Mouse (Mus musculus): ENCODE data around the gene Epn3. TPM values are rescaled to one million over a fixed set of nuclear protein-coding genes. Genes with fewer than 3 reads are reported as not detected.

Gene Epn3
- polyA plus RNA-seq, 1 experiment from 2014 or later: 34.5 TPM

GRCm38 (mm10) chr11:94499035-94499434 lies 739 bp downstream of the Epn3 start:
- peak overlapping the region; percentile 44 for H3K4me3 ChIP-seq (ENCODE audit: low read depth, low read length)
- H3K9me3 ChIP-seq (ENCODE audit: low read length): no peaks in the 10 kb centered on the region
- no peaks in the 10 kb centered on the region for H3K36me3 ChIP-seq (ENCODE audit: insufficient read depth, low read length)
- H3K9ac ChIP-seq (replicated peaks; ENCODE audit: low read depth): peak overlapping the region; percentile 56
- no peak for TF ChIP-seq CTCF (IDR thresholded peaks at IDR 0.05)
- no peak for TF ChIP-seq EP300 (IDR thresholded peaks at IDR 0.05)
- 0 out of 2 replicates have a peak, but pooled peaks cover 2% of the 10 kb centered on the region for H3K4me1 ChIP-seq (ENCODE audit: insufficient read depth, low read depth, low read length)
- no peak for DNase-seq (ENCODE audit: low spot score)
- 0% methylated on average over 2 of the region's 2 CpGs for WGBS
- ATAC-seq: no peak
- H3K4me2 ChIP-seq (replicated peaks; ENCODE audit: low read depth, low read length): peak overlapping the region; percentile 61
- H3K27ac ChIP-seq (ENCODE audit: low read length): peak overlapping the region; percentile 94
- H3K27me3 ChIP-seq (replicated peaks; ENCODE audit: insufficient read depth, low read length): no peaks in the 10 kb centered on the region

DNA sequence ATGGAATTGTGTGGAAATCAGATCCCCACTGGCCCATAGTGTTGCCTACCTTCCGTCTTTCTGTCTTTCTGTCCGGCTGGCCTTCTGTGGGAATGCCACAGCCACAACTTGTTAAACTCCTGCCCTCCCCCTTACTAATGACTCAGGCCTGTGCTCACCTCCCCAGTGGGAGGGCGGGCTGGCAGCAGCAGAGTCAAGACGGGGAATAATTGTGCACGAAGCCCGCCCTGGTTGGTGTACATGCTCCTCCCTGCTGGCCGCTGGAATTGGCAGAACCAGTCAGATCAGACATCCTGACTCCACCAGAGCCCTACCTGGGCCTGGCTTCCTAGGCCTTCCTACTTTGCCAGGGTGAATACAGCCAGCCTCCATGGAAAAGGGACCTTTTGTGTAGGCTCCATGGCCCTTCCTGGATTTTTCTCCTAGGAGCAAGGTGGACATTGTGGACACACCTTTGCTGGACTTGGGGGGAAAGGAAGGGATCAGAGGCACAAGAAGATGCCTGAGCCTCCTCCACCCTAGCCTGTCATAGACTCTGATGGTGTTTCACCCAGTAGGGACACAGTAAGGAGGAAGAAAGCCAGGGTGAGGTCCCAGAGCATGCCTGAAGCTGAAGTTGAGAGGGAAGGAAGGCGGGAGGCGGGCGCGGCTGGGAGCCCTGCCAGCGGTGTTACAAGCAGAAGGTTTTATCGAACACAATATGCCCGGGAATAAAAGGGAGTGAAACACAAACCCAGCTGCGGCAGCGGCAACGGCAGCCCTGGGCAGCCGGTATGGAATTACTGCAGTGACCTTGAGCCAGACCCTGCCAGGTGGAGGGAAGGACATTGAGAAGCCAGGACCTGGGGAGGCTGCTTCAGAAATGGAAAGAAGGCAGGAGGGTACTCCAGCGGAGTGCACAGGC lies 1.4 kb downstream of the Epn3 start:
- H3K4me2 ChIP-seq (replicated peaks; ENCODE audit: low read depth, low read length): peak overlapping the region; percentile 61
- H3K36me3 ChIP-seq (ENCODE audit: insufficient read depth, low read length): no peaks in the 10 kb centered on the region
- ATAC-seq (peak; percentile 76), DNase-seq (ENCODE audit: low spot score) (peak; percentile 91)
- peak overlapping the region; percentile 94 for H3K27ac ChIP-seq (ENCODE audit: low read length)
- peak overlapping the region; percentile 44 for H3K4me3 ChIP-seq (ENCODE audit: low read depth, low read length)
- TF ChIP-seq CTCF (IDR thresholded peaks at IDR 0.05) (no peak), EP300 (IDR thresholded peaks at IDR 0.05) (no peak)
- no peaks in the 10 kb centered on the region for H3K9me3 ChIP-seq (ENCODE audit: low read length)
- 0 out of 2 replicates have a peak, but pooled peaks cover 2% of the 10 kb centered on the region for H3K4me1 ChIP-seq (ENCODE audit: insufficient read depth, low read depth, low read length)
- H3K9ac ChIP-seq (replicated peaks; ENCODE audit: low read depth): peak overlapping the region; percentile 32
- no peaks in the 10 kb centered on the region for H3K27me3 ChIP-seq (replicated peaks; ENCODE audit: insufficient read depth, low read length)
- WGBS: 20% methylated on average over 19 of the region's 19 CpGs

- H3K27ac ChIP-seq (ENCODE audit: low read length): peak overlapping the region; percentile 59; the same call in 1 of the 2 replicates
- peak; percentile 74 for ATAC-seq
- H3K4me1 ChIP-seq (ENCODE audit: insufficient read depth, low read depth, low read length): peaks cover 4% of the 10 kb centered on the region; the same call in 1 of the 2 replicates
- no peaks in the 10 kb centered on the region for H3K27me3 ChIP-seq (replicated peaks; ENCODE audit: insufficient read depth, low read length)
- no peak for TF ChIP-seq CTCF (IDR thresholded peaks at IDR 0.05)
- TF ChIP-seq EP300 (IDR thresholded peaks at IDR 0.05): peak; percentile 84
- H3K9me3 ChIP-seq (ENCODE audit: low read length): no peaks in the 10 kb centered on the region
- no peak overlapping the region for H3K4me3 ChIP-seq (ENCODE audit: low read depth, low read length)
- no peak overlapping the region for H3K9ac ChIP-seq (replicated peaks; ENCODE audit: low read depth)
- H3K4me2 ChIP-seq (replicated peaks; ENCODE audit: low read depth, low read length): peak overlapping the region; percentile 30; the same call in 1 of the 2 replicates
- no peaks in the 10 kb centered on the region for H3K36me3 ChIP-seq (ENCODE audit: insufficient read depth, low read length)
- WGBS: 49% methylated on average over 3 of the region's 3 CpGs
- DNase-seq (ENCODE audit: low spot score): peak; percentile 90
Observed at GRCm38 (mm10) chr11:94495415-94495814, 4.4 kb downstream of the Epn3 start.

DNA sequence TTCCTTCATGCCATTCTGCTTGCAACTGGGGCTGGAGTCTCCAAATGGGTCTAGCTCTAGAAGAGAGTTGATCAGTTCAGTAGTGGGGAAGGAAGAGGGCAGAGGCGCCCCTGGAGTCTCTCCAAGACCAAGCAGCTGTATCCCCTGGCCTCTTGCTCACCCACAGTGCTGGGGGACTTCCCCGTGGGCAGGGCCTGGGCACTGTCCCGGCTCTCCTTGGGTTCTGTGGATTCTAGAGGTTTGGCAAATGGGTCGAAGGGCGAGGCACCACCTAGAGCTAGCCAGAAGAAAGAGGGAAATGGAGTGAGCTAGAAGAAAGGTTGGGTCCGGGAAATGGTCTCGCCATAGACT lies 8.1 kb downstream of the Epn3 start:
- ATAC-seq: no peak
- H3K9ac ChIP-seq (replicated peaks; ENCODE audit: low read depth): no peak overlapping the region

GRCm38 (mm10) chr11:94491035-94491748 lies 8.6 kb downstream of the Epn3 start:
- DNase-seq (ENCODE audit: low spot score) (peak; percentile 56), ATAC-seq (no peak)
- Histone ChIP-seq H3K27me3 (replicated peaks; ENCODE audit: insufficient read depth, low read length) (no peaks in the 10 kb centered on the region), H3K27ac (ENCODE audit: low read length) (no peak overlapping the region), H3K9me3 (ENCODE audit: low read length) (no peaks in the 10 kb centered on the region), H3K4me2 (replicated peaks; ENCODE audit: low read depth, low read length) (peak overlapping the region; percentile 64), H3K4me3 (ENCODE audit: low read depth, low read length) (peak overlapping the region; percentile 36), H3K9ac (replicated peaks; ENCODE audit: low read depth) (0 out of 2 replicates have a peak overlapping the region, but pooled peaks have one; percentile 5), H3K36me3 (ENCODE audit: insufficient read depth, low read length) (no peaks in the 10 kb centered on the region), H3K4me1 (ENCODE audit: insufficient read depth, low read depth, low read length) (peaks cover 4% of the 10 kb centered on the region; the same call in 1 of the 2 replicates)
- WGBS: 10% methylated on average over 53 of the region's 55 CpGs
- TF ChIP-seq CTCF (IDR thresholded peaks at IDR 0.05): no peak
- TF ChIP-seq EP300 (IDR thresholded peaks at IDR 0.05): no peak

More for the DNA sequence above, 8.1 kb downstream of the Epn3 start:
- no peak overlapping the region for H3K4me3 ChIP-seq (ENCODE audit: low read depth, low read length)
- H3K36me3 ChIP-seq (ENCODE audit: insufficient read depth, low read length): no peaks in the 10 kb centered on the region
- no peak overlapping the region for H3K4me2 ChIP-seq (replicated peaks; ENCODE audit: low read depth, low read length)
- no peak for TF ChIP-seq EP300 (IDR thresholded peaks at IDR 0.05)
- TF ChIP-seq CTCF (IDR thresholded peaks at IDR 0.05): no peak
- H3K27ac ChIP-seq (ENCODE audit: low read length): no peak overlapping the region
- DNase-seq (ENCODE audit: low spot score): no peak
- H3K4me1 ChIP-seq (ENCODE audit: insufficient read depth, low read depth, low read length): peaks cover 4% of the 10 kb centered on the region; the same call in 1 of the 2 replicates
- H3K9me3 ChIP-seq (ENCODE audit: low read length): no peaks in the 10 kb centered on the region
- no peaks in the 10 kb centered on the region for H3K27me3 ChIP-seq (replicated peaks; ENCODE audit: insufficient read depth, low read length)
- 51% methylated on average over 6 of the region's 7 CpGs for WGBS

- H3K4me1 ChIP-seq (ENCODE audit: insufficient read depth, low read depth, low read length): peaks cover 4% of the 10 kb centered on the region; the same call in 1 of the 2 replicates
- H3K4me3 ChIP-seq (ENCODE audit: low read depth, low read length): no peak overlapping the region
- H3K36me3 ChIP-seq (ENCODE audit: insufficient read depth, low read length): no peaks in the 10 kb centered on the region
- H3K27ac ChIP-seq (ENCODE audit: low read length): no peak overlapping the region
- no peak for TF ChIP-seq EP300 (IDR thresholded peaks at IDR 0.05)
- no peak for TF ChIP-seq CTCF (IDR thresholded peaks at IDR 0.05)
- no peak for DNase-seq (ENCODE audit: low spot score)
- WGBS: 36% methylated on average over 4 of the region's 4 CpGs
- no peaks in the 10 kb centered on the region for H3K27me3 ChIP-seq (replicated peaks; ENCODE audit: insufficient read depth, low read length)
- no peaks in the 10 kb centered on the region for H3K9me3 ChIP-seq (ENCODE audit: low read length)
- no peak overlapping the region for H3K9ac ChIP-seq (replicated peaks; ENCODE audit: low read depth)
- no peak overlapping the region for H3K4me2 ChIP-seq (replicated peaks; ENCODE audit: low read depth, low read length)
- 0 out of 2 replicates have a peak, but pooled peaks have one; percentile 7 for ATAC-seq
Observed at GRCm38 (mm10) chr11:94489745-94490144, 10.0 kb downstream of the Epn3 start.

All from lung, postnatal 0 days (tissue).